Mouse (Mus musculus) cerebral cortex, adult 2 months (tissue): ENCODE data around the gene Brk1.

Source experiments
- WGBS: fragments of 180-500 bp; shearing (Covaris S2); methylation state at CpG from one replicate; pipeline ENCODE4 v1.1.7; 2018; 5-methylcytosine and 5-hydroxymethylcytosine counted together

Gene Brk1

DNA sequence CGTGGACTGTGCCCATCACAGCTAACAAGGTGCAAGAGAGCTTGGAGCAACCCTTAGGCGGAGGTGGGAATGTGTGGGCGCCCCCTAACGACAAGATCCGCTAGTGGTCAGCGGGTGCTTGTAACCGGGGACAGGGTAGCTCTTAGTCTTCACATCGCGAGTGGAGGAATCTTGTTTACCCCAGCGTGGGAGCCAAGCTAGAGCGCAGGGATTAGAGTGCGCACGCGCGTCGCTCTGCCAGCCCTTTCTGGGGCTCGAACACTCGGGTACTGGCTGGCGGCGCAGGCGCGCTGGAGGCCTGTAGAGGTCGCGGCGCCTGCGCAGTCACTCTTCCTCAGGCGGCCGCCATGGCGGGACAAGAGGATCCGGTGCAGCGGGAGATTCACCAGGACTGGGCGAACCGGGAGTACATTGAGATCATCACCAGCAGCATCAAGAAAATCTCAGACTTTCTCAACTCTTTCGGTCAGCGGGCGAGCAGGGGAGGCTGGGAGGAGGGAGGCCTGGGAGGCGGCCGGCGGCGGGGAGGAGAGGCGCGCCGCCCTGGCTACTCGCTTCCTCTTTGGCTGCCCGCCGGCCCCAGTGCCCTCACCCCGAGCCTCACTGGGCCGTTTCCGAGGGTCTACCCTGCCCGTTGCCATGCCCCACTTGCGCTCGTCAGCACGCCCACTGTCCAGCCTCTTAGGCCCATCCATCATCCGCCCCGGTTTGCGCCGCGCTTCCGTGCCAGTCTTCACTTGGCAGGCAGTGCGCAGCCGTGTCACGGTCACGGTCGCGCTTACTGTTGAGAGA, at the start of gene Brk1:
Gene Brk1 (plus strand): TSS at position 341 of the 792 bp plus-strand sequence.
- under 1% methylated on average over 65 of the region's 65 CpGs for WGBS

DNA sequence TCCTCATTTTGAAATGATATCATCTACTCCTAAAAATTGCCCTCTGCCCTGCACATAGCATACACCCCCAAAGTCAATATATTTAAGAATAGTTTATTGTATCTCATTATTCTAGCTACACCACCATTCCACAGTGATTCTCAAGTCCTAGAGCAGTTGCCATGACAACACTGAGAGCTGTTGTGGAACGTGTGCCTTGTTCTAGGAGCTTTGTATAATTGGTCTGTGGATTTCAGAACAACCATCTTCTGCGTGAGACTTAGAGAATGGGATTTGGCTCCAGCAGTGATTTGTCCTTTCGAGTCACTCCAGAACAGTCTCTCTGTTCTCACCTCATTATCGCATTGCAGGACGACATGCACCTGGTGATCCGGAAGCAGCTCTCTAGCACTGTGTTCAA, 44.8 kb upstream of the Brk1 start:
- 51% methylated on average over 6 of the region's 6 CpGs for WGBS

GRCm38 (mm10) chr6:113564557-113564956, 40.0 kb upstream of the Brk1 start:
- 85% methylated on average over 1 of the region's 1 CpGs for WGBS

DNA sequence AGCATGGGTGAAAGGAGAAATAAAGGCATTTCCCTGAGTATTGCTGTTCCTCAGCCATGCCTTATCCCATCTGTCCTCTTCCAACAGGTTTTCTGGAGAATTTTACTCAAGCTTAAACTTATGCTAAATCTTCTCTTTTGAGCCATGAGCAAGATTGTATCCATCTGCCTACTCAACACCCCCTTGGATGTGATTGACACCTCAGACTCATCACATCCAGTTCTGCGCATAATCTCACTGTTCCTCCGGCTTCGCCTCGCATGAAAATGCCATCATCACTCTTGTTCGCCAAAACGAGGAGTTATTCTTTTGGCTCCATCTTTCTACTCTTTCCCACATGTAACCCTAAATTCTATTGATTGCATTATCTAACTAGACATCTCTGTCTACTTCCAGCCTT, 28.5 kb upstream of the Brk1 start:
- WGBS: 60% methylated on average over 6 of the region's 6 CpGs

GRCm38 (mm10) chr6:113579306-113579705, 25.3 kb upstream of the Brk1 start:
- WGBS: 95% methylated on average over 3 of the region's 3 CpGs

GRCm38 (mm10) chr6:113583023-113583422, 21.5 kb upstream of the Brk1 start:
- 60% methylated on average over 4 of the region's 4 CpGs for WGBS

DNA sequence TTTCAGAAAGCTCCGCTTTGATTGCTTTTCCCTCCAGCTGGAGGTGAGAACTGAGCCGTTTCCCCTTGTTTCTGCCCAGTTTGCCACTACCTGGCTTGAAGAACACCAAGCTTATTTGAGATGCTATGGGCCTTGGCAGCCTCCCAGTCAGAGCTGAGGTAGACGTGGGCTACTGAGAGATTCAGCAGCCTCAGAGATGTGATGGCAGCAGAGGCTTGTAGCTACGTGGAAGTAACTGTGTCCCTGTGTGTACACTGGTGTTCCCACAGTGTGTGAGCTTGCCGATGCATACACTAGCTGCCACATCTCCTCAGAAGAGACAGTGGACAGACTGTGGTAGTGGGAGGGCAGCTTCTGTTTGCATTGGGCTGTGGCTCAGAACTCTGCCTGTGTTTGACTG, 19.5 kb upstream of the Brk1 start:
- WGBS: 58% methylated on average over 5 of the region's 5 CpGs

DNA sequence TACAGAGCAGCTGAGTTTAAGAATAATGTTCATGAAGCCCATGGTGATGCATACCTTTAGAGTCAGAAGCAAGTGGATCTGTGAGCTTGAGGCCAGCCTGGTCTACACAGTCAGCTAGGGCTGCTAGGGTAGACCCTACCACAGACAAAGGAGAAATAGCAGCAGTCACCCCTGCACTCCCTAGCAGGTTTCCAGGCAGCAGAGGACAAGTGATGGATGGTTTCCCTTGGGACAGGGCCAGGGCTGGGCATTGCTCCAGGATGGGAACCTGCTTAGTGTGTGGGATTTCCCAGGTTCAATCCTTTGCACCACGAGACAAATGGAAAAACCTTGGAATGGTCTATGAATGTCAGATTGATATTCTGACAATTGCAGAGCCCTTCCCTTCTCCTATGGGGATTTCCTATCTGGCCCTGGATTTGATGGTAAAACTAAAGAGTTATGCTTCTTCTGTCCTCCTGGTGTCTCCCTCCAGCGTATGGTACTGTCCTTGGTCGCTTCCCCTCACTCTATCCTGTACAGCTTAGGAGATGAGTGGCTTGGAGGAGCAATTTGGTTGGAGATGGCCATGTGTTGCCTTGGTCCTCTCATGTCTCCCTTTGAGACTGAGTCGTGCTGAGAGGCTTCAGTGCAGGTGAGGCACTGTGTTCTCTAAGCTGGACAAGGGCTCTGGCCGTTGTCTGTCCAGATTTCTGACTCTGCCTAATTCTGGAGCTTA, 17.9 kb upstream of the Brk1 start:
- WGBS: 53% methylated on average over 5 of the region's 5 CpGs

- 86% methylated on average over 2 of the region's 2 CpGs for WGBS
Observed at GRCm38 (mm10) chr6:113592637-113593036, 11.9 kb upstream of the Brk1 start.

GRCm38 (mm10) chr6:113597945-113598344, 6.6 kb upstream of the Brk1 start:
- WGBS: 90% methylated on average over 4 of the region's 4 CpGs

DNA sequence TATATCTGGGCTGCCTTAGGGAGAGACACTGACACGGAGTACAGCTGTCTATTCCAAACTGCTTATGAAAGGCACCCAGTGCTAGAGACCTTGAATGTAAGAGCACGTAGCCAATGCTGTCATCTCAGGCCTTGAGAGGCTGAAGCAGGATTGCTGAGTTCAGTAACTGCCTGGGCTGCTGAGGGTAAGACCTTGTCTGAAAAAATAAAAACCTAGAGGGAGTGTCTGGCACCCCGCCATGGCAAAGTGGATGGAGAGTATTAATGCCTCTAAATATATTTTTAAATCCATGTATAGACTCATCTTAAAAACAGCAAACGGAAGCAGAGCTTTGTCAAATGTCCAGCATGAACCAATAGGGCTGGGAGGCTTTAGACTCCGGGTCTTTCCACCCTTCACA, 4.7 kb upstream of the Brk1 start:
- WGBS: 59% methylated on average over 5 of the region's 5 CpGs

GRCm38 (mm10) chr6:113600543-113601139, 3.9 kb upstream of the Brk1 start, which contains the start of gene Fancd2os:
TSS of gene Fancd2os (minus strand) at chr6:113600715.
- 48% methylated on average over 23 of the region's 23 CpGs for WGBS

DNA sequence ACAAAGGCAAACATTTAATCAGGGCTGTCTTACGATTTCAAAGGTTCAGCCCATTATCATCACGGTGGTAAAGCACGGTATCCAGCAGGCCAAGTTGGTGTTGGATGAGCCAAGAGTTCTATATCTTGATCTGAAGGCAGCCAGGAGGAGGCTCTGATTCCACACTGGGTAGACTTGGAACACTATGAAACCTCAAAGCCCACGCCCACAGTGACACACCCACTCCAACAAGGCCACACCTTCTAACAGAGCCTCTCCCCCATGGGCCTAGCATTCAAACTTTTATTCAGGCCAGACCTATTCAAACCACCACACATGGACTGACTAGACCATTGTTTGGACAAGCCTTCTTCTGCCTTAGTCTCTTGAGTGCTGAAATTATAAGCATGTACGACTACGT, 1.8 kb upstream of the Brk1 start:
- WGBS: 86% methylated on average over 6 of the region's 6 CpGs

GRCm38 (mm10) chr6:113603993-113604392, 579 bp upstream of the Brk1 start:
- WGBS: 45% methylated on average over 12 of the region's 12 CpGs

DNA sequence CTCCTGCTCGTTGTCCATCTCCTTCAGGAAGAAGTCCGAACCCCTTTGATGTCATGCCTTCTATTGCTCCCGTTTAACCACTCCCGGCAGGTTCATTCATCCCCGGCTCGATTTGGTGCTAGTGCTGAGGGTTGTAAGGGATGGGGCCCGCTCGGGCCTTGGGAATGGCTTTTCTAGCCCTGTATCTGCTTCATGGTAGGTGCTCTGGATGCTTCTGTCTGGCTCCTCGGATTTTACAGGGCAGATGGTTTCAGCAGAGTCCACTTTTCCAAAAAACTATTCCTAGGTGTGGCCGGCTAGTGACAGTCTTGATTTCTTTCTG, 613 bp downstream of the Brk1 start:
- WGBS: 2% methylated on average over 10 of the region's 10 CpGs

DNA sequence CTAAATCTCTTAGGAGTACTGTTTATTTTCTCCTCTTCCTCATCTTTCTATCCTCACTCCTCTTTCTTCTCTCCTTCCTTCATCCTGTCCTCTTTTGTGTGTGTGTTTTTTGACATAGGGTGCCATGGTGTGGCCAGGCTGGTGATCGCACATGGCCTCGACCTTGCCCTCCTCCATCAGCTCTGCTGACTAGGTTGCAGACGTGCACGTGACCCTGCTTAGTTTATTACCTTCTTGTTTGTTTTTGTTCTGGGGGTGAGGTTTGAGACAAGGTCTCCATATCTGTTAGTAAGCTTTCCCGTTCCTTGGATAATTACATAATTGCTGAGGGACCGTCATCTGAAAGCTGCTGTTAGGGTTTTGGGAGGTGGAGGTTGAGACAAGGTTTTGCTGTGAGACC, 4.3 kb downstream of the Brk1 start:
- 53% methylated on average over 6 of the region's 6 CpGs for WGBS

- 38% methylated on average over 7 of the region's 7 CpGs for WGBS
Observed at GRCm38 (mm10) chr6:113609293-113609692, 4.7 kb downstream of the Brk1 start.

DNA sequence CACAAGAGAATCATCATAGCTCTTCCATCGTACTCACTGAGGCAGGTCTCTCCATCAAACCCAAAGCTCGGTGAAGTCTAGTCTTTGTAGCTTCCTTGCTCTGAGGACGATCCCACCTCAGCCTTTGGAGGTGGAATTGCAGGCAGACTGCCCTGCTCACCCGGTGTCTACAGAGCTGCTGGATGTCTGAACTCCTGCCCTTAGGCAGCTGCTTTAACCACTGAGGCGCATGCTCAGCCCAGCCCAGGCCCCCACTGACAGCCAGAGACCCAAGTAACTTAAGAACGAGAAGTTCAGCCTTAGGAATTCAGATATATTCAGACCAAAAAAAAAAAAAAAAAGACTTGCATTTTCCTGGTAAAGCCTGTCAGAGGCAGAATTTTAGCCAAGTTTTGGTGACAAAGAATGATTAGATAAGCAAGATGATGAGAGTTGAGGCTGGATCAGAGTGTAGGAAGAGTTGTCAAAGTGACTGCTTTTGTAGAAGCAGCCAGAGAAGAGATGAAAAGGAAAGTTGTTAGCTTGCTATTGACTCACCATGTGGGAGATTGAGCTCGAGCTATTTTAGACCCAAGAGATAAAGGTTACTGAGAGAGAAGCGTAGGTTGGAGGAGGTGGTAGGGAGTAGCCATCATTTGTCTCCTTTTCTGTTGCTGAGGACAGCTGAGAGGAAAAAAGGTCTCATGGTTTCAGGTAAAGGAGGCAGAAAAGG, 7.8 kb downstream of the Brk1 start:
- WGBS: 42% methylated on average over 8 of the region's 8 CpGs

DNA sequence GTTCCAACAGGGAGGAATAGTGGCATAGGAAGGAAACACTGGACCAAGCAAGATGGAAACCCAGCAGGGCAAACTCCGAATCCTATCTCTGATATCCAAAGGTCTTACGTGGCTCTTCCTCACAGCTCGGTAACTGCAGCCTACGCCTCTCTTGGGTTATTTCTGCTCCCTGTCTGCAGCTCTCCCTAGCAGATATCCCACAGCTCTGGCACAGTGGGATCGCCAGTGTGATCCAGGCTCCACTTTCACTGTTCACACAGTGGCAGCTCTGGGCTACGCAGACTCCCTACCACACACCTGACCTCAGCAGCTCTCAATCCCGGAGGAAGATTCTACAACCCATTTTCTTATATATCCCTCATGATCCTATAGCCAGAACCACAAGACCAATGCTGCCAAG, 9.6 kb downstream of the Brk1 start:
- 58% methylated on average over 7 of the region's 7 CpGs for WGBS

DNA sequence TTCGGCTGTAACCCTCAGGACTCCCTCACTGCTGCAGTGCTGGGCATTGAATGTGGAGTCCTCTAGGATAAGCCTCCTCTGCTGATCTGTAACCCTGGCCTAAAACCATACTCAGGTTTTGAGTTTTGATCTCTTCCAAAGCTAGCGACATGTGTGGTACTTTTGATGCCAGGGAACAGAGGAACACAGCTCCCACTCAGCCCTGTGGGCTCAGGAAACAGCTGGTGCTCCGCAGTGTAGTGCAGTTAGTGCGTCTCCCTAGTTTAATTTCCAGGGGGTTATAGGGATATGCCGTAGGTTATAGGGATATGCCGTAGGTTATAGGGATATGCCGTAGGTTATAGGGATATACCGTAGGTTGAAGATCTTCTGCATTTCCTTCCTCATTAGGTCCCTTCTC, 10.4 kb downstream of the Brk1 start:
- 63% methylated on average over 8 of the region's 8 CpGs for WGBS

DNA sequence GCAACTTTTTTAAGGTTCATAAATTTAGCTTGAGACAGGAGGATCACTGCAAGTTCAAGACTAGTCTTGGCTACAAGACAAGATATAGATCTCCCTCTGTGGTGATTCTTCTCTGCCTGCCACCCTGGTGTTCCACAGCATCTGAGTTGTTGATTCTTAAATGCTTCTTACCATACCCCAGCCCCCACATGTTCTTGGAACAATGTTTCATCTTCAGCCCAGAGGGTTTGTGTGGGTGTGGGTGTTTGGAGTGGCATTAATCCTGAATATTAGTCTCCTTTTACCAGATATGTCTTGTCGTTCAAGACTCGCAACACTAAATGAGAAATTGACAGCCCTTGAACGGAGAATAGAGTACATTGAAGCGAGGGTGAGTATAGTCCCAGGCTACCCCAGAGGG, 10.9 kb downstream of the Brk1 start:
- 76% methylated on average over 4 of the region's 4 CpGs for WGBS

GRCm38 (mm10) chr6:113623386-113623785, 18.8 kb downstream of the Brk1 start:
- 39% methylated on average over 5 of the region's 5 CpGs for WGBS
